ENCODE assay signal across 11 mouse cellular contexts in genomic region chr12:112661327-112661605, GRCm38 (mm10). TPM values are rescaled to one million over a fixed set of nuclear protein-coding genes. Genes with fewer than 3 reads are reported as not detected.
A peak's percentile ranks its signal among the peaks of the same experiment; 100 is the strongest.
DNase-seq lines count a peak whose midpoint lies in the region; ATAC-seq and TF ChIP-seq lines count a peak whose summit lies in the region.
"Had no signal": no experiment of that assay in that cellular context is flagged by ENCODE, and none has a peak within 500 bp of the region (broad histone marks: within the 10 kb centered on the region; RNA-seq: fewer than 3 reads in every experiment).

No protein-coding gene starts in this region.

- no peaks in the 10 kb centered on the region for H3K9me3 ChIP-seq in heart, embryonic 12.5 days (replicated peaks)
- no peaks in the 10 kb centered on the region for H3K9me3 ChIP-seq in midbrain, embryonic 10.5 days (replicated peaks)
- no peaks in the 10 kb centered on the region for H3K9me3 ChIP-seq in midbrain, postnatal 0 days (ENCODE audit: low read length)
- H3K9me3 ChIP-seq in limb, embryonic 12.5 days = no peaks in the 10 kb centered on the region
- no peaks in the 10 kb centered on the region for H3K9me3 ChIP-seq in stomach, embryonic 16.5 days (replicated peaks; ENCODE audit: control insufficient read depth, low read length)

- no peak for TF ChIP-seq CTCF in midbrain, postnatal 0 days (IDR thresholded peaks at IDR 0.05)
- no peak for TF ChIP-seq CTCF in layer of hippocampus, adult 2 months (conservative IDR thresholded peaks at IDR 0.05)

- ATAC-seq in heart, embryonic 12.5 days (ENCODE audit: insufficient number of reproducible peaks, low FRiP score) = no peak; the same call in 1 of the 2 replicates
- no peak for ATAC-seq in midbrain, postnatal 0 days (ENCODE audit: low FRiP score)
- ATAC-seq in limb, embryonic 12.5 days (ENCODE audit: insufficient number of reproducible peaks, insufficient read depth, low FRiP score, low TSS enrichment, low read depth) = no peak
- 0 out of 2 replicates have a peak, but pooled peaks have one; percentile 1 for ATAC-seq in stomach, embryonic 16.5 days (ENCODE audit: insufficient read depth, low FRiP score)
- no peak for ATAC-seq in megakaryocyte progenitor cell, adult 5-6 weeks (replicated peaks; ENCODE audit: poor library complexity)

- H3K4me1 ChIP-seq in heart, embryonic 12.5 days (replicated peaks) = peaks cover 79% of the 10 kb centered on the region
- H3K4me1 ChIP-seq in midbrain, embryonic 10.5 days = peaks cover 72% of the 10 kb centered on the region
- peaks cover 10% of the 10 kb centered on the region for H3K4me1 ChIP-seq in midbrain, postnatal 0 days (ENCODE audit: insufficient read depth, low read length)
- H3K4me1 ChIP-seq in limb, embryonic 12.5 days (replicated peaks) = peaks cover 61% of the 10 kb centered on the region
- peaks cover 67% of the 10 kb centered on the region for H3K4me1 ChIP-seq in stomach, embryonic 16.5 days (ENCODE audit: control insufficient read depth, insufficient read depth, low read length)

- peaks cover 91% of the 10 kb centered on the region for H3K36me3 ChIP-seq in heart, embryonic 12.5 days
- peaks cover 99% of the 10 kb centered on the region for H3K36me3 ChIP-seq in midbrain, embryonic 10.5 days
- peaks cover 48% of the 10 kb centered on the region for H3K36me3 ChIP-seq in midbrain, postnatal 0 days (ENCODE audit: insufficient read depth, low read length)
- peaks cover 99% of the 10 kb centered on the region for H3K36me3 ChIP-seq in limb, embryonic 12.5 days
- peaks cover 26% of the 10 kb centered on the region for H3K36me3 ChIP-seq in stomach, embryonic 16.5 days (ENCODE audit: control insufficient read depth, insufficient read depth, low read length)

- H3K4me3 ChIP-seq in heart, embryonic 12.5 days = no peak overlapping the region
- peak overlapping the region; percentile 38 for H3K4me3 ChIP-seq in midbrain, embryonic 10.5 days
- H3K4me3 ChIP-seq in midbrain, postnatal 0 days (ENCODE audit: low read depth, low read length) = no peak overlapping the region
- no peak overlapping the region for H3K4me3 ChIP-seq in limb, embryonic 12.5 days (replicated peaks)
- 0 out of 2 replicates have a peak overlapping the region, but pooled peaks have one; percentile 9 for H3K4me3 ChIP-seq in stomach, embryonic 16.5 days (replicated peaks; ENCODE audit: low read length)
- H3K4me3 ChIP-seq in layer of hippocampus, adult 2 months = no peak overlapping the region

- DNase-seq in heart, adult 11 months = no peak
- no peak for DNase-seq in midbrain, embryonic 10.5 days (ENCODE audit: low spot score)
- no peak for DNase-seq in midbrain, postnatal 0 days (ENCODE audit: low spot score)
- DNase-seq in layer of hippocampus, adult 2 months (ENCODE audit: low spot score in 2 of 2) = no peak
- DNase-seq: adrenal gland, postnatal 25 days; cerebellum, adult 9-11 months; right cerebral cortex, postnatal 25 days had no signal

- peak overlapping the region; percentile 64 for H3K4me2 ChIP-seq in heart, embryonic 12.5 days
- H3K4me2 ChIP-seq in midbrain, postnatal 0 days (ENCODE audit: low read depth, low read length, poor library complexity, severe bottlenecking) = no peak overlapping the region
- peak overlapping the region; percentile 21; the same call in 1 of the 2 replicates for H3K4me2 ChIP-seq in limb, embryonic 12.5 days
- peak overlapping the region; percentile 46; the same call in 1 of the 2 replicates for H3K4me2 ChIP-seq in stomach, embryonic 16.5 days (ENCODE audit: low read depth, low read length)

- H3K27ac ChIP-seq in heart, embryonic 12.5 days (ENCODE audit: poor library complexity, severe bottlenecking) = peak overlapping the region; percentile 93
- H3K27ac ChIP-seq in midbrain, embryonic 10.5 days (replicated peaks) = peak overlapping the region; percentile 91
- no peak overlapping the region; the same call in 1 of the 2 replicates for H3K27ac ChIP-seq in midbrain, postnatal 0 days (ENCODE audit: low read depth, low read length)
- H3K27ac ChIP-seq in limb, embryonic 12.5 days = peak overlapping the region; percentile 79
- peak overlapping the region; percentile 93 for H3K27ac ChIP-seq in stomach, embryonic 16.5 days (ENCODE audit: low read length)
- H3K27ac ChIP-seq in layer of hippocampus, adult 2 months = no peak overlapping the region

- H3K27me3 ChIP-seq in heart, embryonic 12.5 days (replicated peaks) = no peaks in the 10 kb centered on the region
- H3K27me3 ChIP-seq in midbrain, embryonic 10.5 days (ENCODE audit: low read depth, poor library complexity, severe bottlenecking) = no peaks in the 10 kb centered on the region
- no peaks in the 10 kb centered on the region for H3K27me3 ChIP-seq in midbrain, postnatal 0 days (ENCODE audit: insufficient read depth, low read length)
- no peaks in the 10 kb centered on the region for H3K27me3 ChIP-seq in limb, embryonic 12.5 days
- no peaks in the 10 kb centered on the region for H3K27me3 ChIP-seq in stomach, embryonic 16.5 days (ENCODE audit: control insufficient read depth, insufficient read depth, low read length)

- WGBS in heart, embryonic 12.5 days = 55% methylated on average over 3 of the region's 3 CpGs
- 84% methylated on average over 3 of the region's 3 CpGs for WGBS in midbrain, embryonic 10.5 days
- 53% methylated on average over 3 of the region's 3 CpGs for WGBS in midbrain, postnatal 0 days
- 89% methylated on average over 3 of the region's 3 CpGs for WGBS in limb, embryonic 12.5 days
- WGBS in stomach, embryonic 16.5 days = 82% methylated on average over 3 of the region's 3 CpGs

- peak overlapping the region; percentile 33 for H3K9ac ChIP-seq in heart, embryonic 12.5 days
- H3K9ac ChIP-seq in midbrain, postnatal 0 days (replicated peaks; ENCODE audit: low read length, poor library complexity, severe bottlenecking) = no peak overlapping the region
- no peak overlapping the region; the same call in 1 of the 2 replicates for H3K9ac ChIP-seq in limb, embryonic 12.5 days (replicated peaks)
- peak overlapping the region; percentile 62 for H3K9ac ChIP-seq in stomach, embryonic 16.5 days (ENCODE audit: low read length)

RNA-seq across cellular contexts. Expression of gene Akt1, which starts 13.4 kb away (rescaled TPM):
- polyA plus RNA-seq in heart, embryonic 12.5 days (2016; fragmentation: Nextera tagmentation; extraction: Ambion mirVana) = 180 and 184 TPM in 2 replicates
- 44.5 and 46.2 TPM in 2 replicates for polyA plus RNA-seq in midbrain, embryonic 10.5 days (2016; fragmentation: Nextera tagmentation; extraction: Ambion mirVana)
- total RNA-seq in midbrain, postnatal 0 days (2014; rRNA removed) = 201 and 208 TPM in 2 replicates
- 93.1 and 93.3 TPM in 2 replicates for polyA plus RNA-seq in midbrain, postnatal 0 days (2015; fragmentation: Nextera tagmentation; extraction: Ambion mirVana)
- polyA plus RNA-seq in limb, embryonic 12.5 days (2016; fragmentation: Nextera tagmentation; extraction: Ambion mirVana) = 67.0 and 156 TPM in 2 replicates
- polyA plus RNA-seq in stomach, embryonic 16.5 days (2015; fragmentation: Nextera tagmentation; extraction: Ambion mirVana) = 50.7 and 52.8 TPM in 2 replicates
- total RNA-seq in megakaryocyte progenitor cell, adult 5-6 weeks (2015) = 84.3 and 85.6 TPM in 2 replicates
- total RNA-seq in megakaryocyte progenitor cell, adult 5-6 weeks (2017) = 74.8 and 96.1 TPM in 2 replicates
- 100 to 1,000 TPM; 152 to 160 TPM for total RNA-seq in layer of hippocampus, adult 2 months (2021)

RNA-seq across cellular contexts. Expression of gene Siva1, which starts 16.8 kb away (rescaled TPM):
- polyA plus RNA-seq in heart, embryonic 12.5 days (2016; fragmentation: Nextera tagmentation; extraction: Ambion mirVana) = 99.4 and 116 TPM in 2 replicates
- 306 and 361 TPM in 2 replicates for polyA plus RNA-seq in midbrain, embryonic 10.5 days (2016; fragmentation: Nextera tagmentation; extraction: Ambion mirVana)
- 24.0 and 25.4 TPM in 2 replicates for total RNA-seq in midbrain, postnatal 0 days (2014; rRNA removed)
- polyA plus RNA-seq in midbrain, postnatal 0 days (2015; fragmentation: Nextera tagmentation; extraction: Ambion mirVana) = 43.4 and 45.5 TPM in 2 replicates
- 248 and 258 TPM in 2 replicates for polyA plus RNA-seq in limb, embryonic 12.5 days (2016; fragmentation: Nextera tagmentation; extraction: Ambion mirVana)
- polyA plus RNA-seq in stomach, embryonic 16.5 days (2015; fragmentation: Nextera tagmentation; extraction: Ambion mirVana) = 152 and 171 TPM in 2 replicates
- 163 and 168 TPM in 2 replicates for total RNA-seq in megakaryocyte progenitor cell, adult 5-6 weeks (2015)
- total RNA-seq in megakaryocyte progenitor cell, adult 5-6 weeks (2017) = 291 and 325 TPM in 2 replicates
- total RNA-seq in layer of hippocampus, adult 2 months (2021) = 10 to 100 TPM; 19.6 to 20.1 TPM

RNA-seq across cellular contexts. Expression of gene Zbtb42, which starts 17.4 kb away (rescaled TPM):
- polyA plus RNA-seq in heart, embryonic 12.5 days (2016; fragmentation: Nextera tagmentation; extraction: Ambion mirVana) = 4.7 and 6.4 TPM in 2 replicates
- polyA plus RNA-seq in midbrain, embryonic 10.5 days (2016; fragmentation: Nextera tagmentation; extraction: Ambion mirVana) = 8.2 and 9.2 TPM in 2 replicates
- 0.94 and 1.5 TPM in 2 replicates for total RNA-seq in midbrain, postnatal 0 days (2014; rRNA removed)
- 1.2 and 1.8 TPM in 2 replicates for polyA plus RNA-seq in midbrain, postnatal 0 days (2015; fragmentation: Nextera tagmentation; extraction: Ambion mirVana)
- polyA plus RNA-seq in limb, embryonic 12.5 days (2016; fragmentation: Nextera tagmentation; extraction: Ambion mirVana) = 1.4 and 2.7 TPM in 2 replicates
- polyA plus RNA-seq in stomach, embryonic 16.5 days (2015; fragmentation: Nextera tagmentation; extraction: Ambion mirVana) = 9.7 and 12.2 TPM in 2 replicates
- total RNA-seq in megakaryocyte progenitor cell, adult 5-6 weeks (2015) = 1.8 and 2.1 TPM in 2 replicates
- total RNA-seq in megakaryocyte progenitor cell, adult 5-6 weeks (2017) = 0.54 and 0.92 TPM in 2 replicates
- under 1 TPM; 0.44 to 0.52 TPM for total RNA-seq in layer of hippocampus, adult 2 months (2021)

RNA-seq across cellular contexts. Expression of gene Adssl1, which starts 41.4 kb away (rescaled TPM):
- 81.7 and 86.4 TPM in 2 replicates for polyA plus RNA-seq in heart, embryonic 12.5 days (2016; fragmentation: Nextera tagmentation; extraction: Ambion mirVana)
- polyA plus RNA-seq in midbrain, embryonic 10.5 days (2016; fragmentation: Nextera tagmentation; extraction: Ambion mirVana) = 2.9 and 3.4 TPM in 2 replicates
- total RNA-seq in midbrain, postnatal 0 days (2014; rRNA removed) = 2.0 and 4.1 TPM in 2 replicates
- 8.2 and 9.4 TPM in 2 replicates for polyA plus RNA-seq in midbrain, postnatal 0 days (2015; fragmentation: Nextera tagmentation; extraction: Ambion mirVana)
- polyA plus RNA-seq in limb, embryonic 12.5 days (2016; fragmentation: Nextera tagmentation; extraction: Ambion mirVana) = 9.2 and 10.0 TPM in 2 replicates
- polyA plus RNA-seq in stomach, embryonic 16.5 days (2015; fragmentation: Nextera tagmentation; extraction: Ambion mirVana) = 2.7 and 10.3 TPM in 2 replicates
- total RNA-seq in megakaryocyte progenitor cell, adult 5-6 weeks (2015) = 113 and 131 TPM in 2 replicates
- total RNA-seq in megakaryocyte progenitor cell, adult 5-6 weeks (2017) = 113 and 126 TPM in 2 replicates
- total RNA-seq in layer of hippocampus, adult 2 months (2021) = 10 to 100 TPM; 10.1 to 10.6 TPM

RNA-seq across cellular contexts. Expression of gene Cep170b, which starts 59.0 kb away (rescaled TPM):
- polyA plus RNA-seq in heart, embryonic 12.5 days (2016; fragmentation: Nextera tagmentation; extraction: Ambion mirVana) = 7.0 and 7.3 TPM in 2 replicates
- 3.3 and 4.3 TPM in 2 replicates for polyA plus RNA-seq in midbrain, embryonic 10.5 days (2016; fragmentation: Nextera tagmentation; extraction: Ambion mirVana)
- total RNA-seq in midbrain, postnatal 0 days (2014; rRNA removed) = 125 and 140 TPM in 2 replicates
- polyA plus RNA-seq in midbrain, postnatal 0 days (2015; fragmentation: Nextera tagmentation; extraction: Ambion mirVana) = 42.7 and 46.4 TPM in 2 replicates
- polyA plus RNA-seq in limb, embryonic 12.5 days (2016; fragmentation: Nextera tagmentation; extraction: Ambion mirVana) = 17.8 and 18.8 TPM in 2 replicates
- polyA plus RNA-seq in stomach, embryonic 16.5 days (2015; fragmentation: Nextera tagmentation; extraction: Ambion mirVana) = 19.8 and 21.9 TPM in 2 replicates
- total RNA-seq in megakaryocyte progenitor cell, adult 5-6 weeks (2015) = 0.59 and 2.1 TPM in 2 replicates
- total RNA-seq in megakaryocyte progenitor cell, adult 5-6 weeks (2017) = 1.1 and 4.7 TPM in 2 replicates
- total RNA-seq in layer of hippocampus, adult 2 months (2021) = 100 to 1,000 TPM; 194 to 210 TPM

Comparison
In these comparisons a context has a peak if more than half of its experiments do, and no peak if none do; other contexts are left out.
1. H3K27ac ChIP-seq: peak in heart, embryonic 12.5 days (single experiment), midbrain, embryonic 10.5 days (single experiment), limb, embryonic 12.5 days (single experiment) and stomach, embryonic 16.5 days (single experiment); none in midbrain, postnatal 0 days (single experiment) and layer of hippocampus, adult 2 months (single experiment).
2. H3K4me3 ChIP-seq: peak in midbrain, embryonic 10.5 days (single experiment) and stomach, embryonic 16.5 days (single experiment); none in heart, embryonic 12.5 days (single experiment), midbrain, postnatal 0 days (single experiment), limb, embryonic 12.5 days (single experiment) and layer of hippocampus, adult 2 months (single experiment).
3. H3K9ac ChIP-seq: peak in heart, embryonic 12.5 days (single experiment) and stomach, embryonic 16.5 days (single experiment); none in midbrain, postnatal 0 days (single experiment) and limb, embryonic 12.5 days (single experiment).